Mouse (Mus musculus) neural tube, embryonic 11.5 days (tissue): Measurements from ENCODE around the gene Calr3. TPM values are rescaled to one million over a fixed set of nuclear protein-coding genes. Genes with fewer than 3 reads are reported as not detected.

Experiments
- ATAC-seq: fragments of 200-750 bp; cut with Nextera tagmentation; 2 replicates; pipeline ENCODE4 v1.8.0; 2017; ENCODE audit warnings: moderate number of reproducible peaks, mild to moderate bottlenecking, moderate TSS enrichment, moderate library complexity; ENCODE audit not compliant: insufficient read depth, low FRiP score, low TSS enrichment
- DNase-seq: peaks from one replicate; pipeline ENCODE4 v3.0.0-alpha.2; 2015; ENCODE audit warnings: low spot score
- H3K27ac ChIP-seq: fragments of 300-500 bp; sonication (generic); 2 replicates; pipeline ENCODE4 v1.5.1; 2014; ENCODE audit warnings: low read depth, mild to moderate bottlenecking, low read length
- H3K27me3 ChIP-seq: fragments of 300-500 bp; sonication (generic); 2 replicates; pipeline ENCODE4 v1.6.1; 2014; ENCODE audit warnings: mild to moderate bottlenecking, low read length, mixed read lengths; ENCODE audit not compliant: control insufficient read depth, insufficient read depth
- H3K36me3 ChIP-seq: fragments of 300-500 bp; sonication (generic); 2 replicates; pipeline ENCODE4 v1.6.1; 2014; ENCODE audit warnings: mild to moderate bottlenecking, low read length, moderate library complexity, mixed read lengths; ENCODE audit not compliant: control insufficient read depth, insufficient read depth
- H3K4me1 ChIP-seq: fragments of 300-500 bp; sonication (generic); 2 replicates; pipeline ENCODE4 v1.6.1; 2014; ENCODE audit warnings: low read length, mixed read lengths; ENCODE audit not compliant: control insufficient read depth, insufficient read depth
- H3K4me2 ChIP-seq: fragments of 300-500 bp; sonication (generic); 2 replicates; pipeline ENCODE4 v1.6.1; 2014; ENCODE audit warnings: low read depth, mild to moderate bottlenecking, moderate library complexity
- H3K4me3 ChIP-seq: fragments of 300-500 bp; sonication (generic); 2 replicates; pipeline ENCODE4 v1.5.1; 2014; ENCODE audit warnings: low read depth, low read length
- H3K9ac ChIP-seq: fragments of 300-500 bp; sonication (generic); 2 replicates; pipeline ENCODE4 v1.6.1; 2014; ENCODE audit warnings: mild to moderate bottlenecking, low read length
- H3K9me3 ChIP-seq: fragments of 300-500 bp; sonication (generic); 2 replicates; pipeline ENCODE4 v1.6.1; 2016; ENCODE audit warnings: low read length; ENCODE audit not compliant: control insufficient read depth
- WGBS: fragments of 180-500 bp; shearing (Covaris S2); extraction: QIAGEN DNeasy Blood & Tissue Kit; methylation state at CpG from one replicate; pipeline ENCODE4 v1.1.7; 2014; 5-methylcytosine and 5-hydroxymethylcytosine counted together
- polyA plus RNA-seq: library from polyadenylated mRNA; unstranded; fragments of >200 nt; fragmentation: Nextera tagmentation; extraction: Ambion mirVana; gene quantifications from 2 replicates; pipeline ENCODE4 v1.2.1, GENCODE M21; 2014

Gene Calr3
- polyA plus RNA-seq, 1 experiment from 2014 or later: 1.2 TPM

DNA sequence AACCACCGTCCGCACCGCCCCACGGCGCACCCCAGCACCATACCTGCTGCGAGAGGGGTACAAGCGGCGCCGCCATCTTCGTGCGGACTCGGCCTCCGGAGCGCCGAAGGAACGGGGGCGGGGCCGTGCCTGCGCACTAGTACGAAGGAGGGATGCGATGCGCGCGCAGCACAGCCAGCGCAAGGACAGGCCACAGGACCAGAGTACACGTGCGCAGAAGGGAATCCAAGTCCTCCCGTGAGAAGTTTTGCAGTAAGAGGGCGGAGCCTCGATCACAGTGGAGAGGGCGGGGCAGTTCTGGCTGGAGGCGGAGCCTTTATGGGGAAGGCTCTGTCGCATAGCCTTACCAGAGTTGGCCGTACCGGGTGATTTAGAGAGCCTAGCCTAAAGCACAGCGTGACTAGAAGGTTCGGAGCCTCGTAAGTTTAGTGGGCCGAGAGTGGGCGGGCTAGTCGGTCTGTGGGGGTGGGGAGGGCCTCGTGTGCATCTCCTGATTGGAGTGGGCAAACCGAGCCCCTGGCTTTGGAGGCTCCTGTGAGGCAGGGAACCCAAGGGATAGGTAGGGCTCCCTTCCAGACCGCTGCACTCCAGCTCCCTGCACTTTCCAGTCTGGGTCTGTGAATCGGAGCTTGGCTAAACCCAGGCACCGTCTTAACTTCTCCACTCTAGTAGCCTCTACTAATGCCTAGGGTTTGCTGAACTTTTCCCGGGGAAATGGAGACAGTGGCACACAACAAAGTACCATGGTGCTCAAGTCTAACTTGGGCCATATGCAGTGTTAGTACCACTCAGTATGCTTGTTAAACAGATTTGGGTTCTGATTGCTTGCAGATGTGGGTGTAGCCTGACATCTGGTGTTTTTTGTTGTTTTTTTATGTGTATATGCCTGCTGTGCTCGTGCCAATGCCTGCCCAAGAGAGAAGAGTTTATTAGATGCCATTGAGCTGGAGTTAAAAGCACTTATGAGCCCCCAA, 22.0 kb downstream of the Calr3 start, which contains the start of gene Eps15l1:
TSS of gene Eps15l1 (minus strand) at position 99 of the 974 bp plus-strand sequence.
- Histone ChIP-seq H3K9me3 (no peaks in the 10 kb centered on the region), H3K9ac (peak within 1 kb of the TSS; percentile 83), H3K4me1 (peaks cover 11% of the 10 kb centered on the region), H3K27ac (peak within 1 kb of the TSS; percentile 2), H3K4me3 (peak within 1 kb of the TSS; percentile 47), H3K36me3 (no peaks in the 10 kb centered on the region), H3K27me3 (no peaks in the 10 kb centered on the region), H3K4me2 (peak within 1 kb of the TSS; percentile 66)
- ATAC-seq: peak; percentile 97
- DNase-seq: peak; percentile 99
- under 1% methylated on average over 47 of the region's 48 CpGs for WGBS

DNA sequence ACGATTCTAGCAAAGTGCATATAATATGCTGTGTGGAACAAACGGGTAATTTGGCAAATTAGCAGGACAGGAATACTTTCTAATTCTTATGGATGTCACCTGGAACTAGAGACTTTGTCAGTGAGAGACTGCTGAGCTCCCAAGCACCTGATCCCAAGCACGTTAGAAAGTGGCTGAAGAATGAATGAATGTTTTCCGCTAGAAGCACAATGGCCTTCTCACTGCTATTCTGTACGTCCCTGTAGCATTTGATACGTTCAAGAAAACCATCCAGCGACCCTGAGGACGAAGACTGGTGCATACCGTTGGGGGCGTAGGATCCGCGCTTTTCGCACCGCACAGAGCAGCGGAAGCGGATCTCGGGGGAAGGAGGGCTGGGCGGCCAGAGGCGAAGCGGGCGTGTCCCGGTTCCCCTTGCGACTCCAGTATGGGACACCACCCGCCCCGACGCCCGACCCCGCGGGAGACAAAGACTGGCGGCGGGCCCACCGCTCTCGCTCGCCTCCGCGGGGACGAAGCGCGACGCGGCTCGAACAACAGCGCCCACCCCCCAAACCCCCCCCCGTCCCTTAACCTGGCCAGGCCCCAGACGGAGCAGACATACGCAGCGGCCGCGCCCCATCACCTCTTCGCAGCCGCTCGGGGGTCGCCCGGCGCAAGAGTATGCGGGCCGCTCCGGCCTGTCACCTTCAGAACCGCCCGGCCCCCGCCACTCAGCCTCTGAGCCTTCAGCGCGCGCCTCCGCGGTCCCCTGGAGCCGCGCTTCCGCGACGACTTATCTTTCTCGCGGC, 22.9 kb downstream of the Calr3 start:
- H3K4me3 ChIP-seq: peak overlapping the region; percentile 47
- no peaks in the 10 kb centered on the region for H3K27me3 ChIP-seq
- WGBS: 1% methylated on average over 52 of the region's 73 CpGs
- H3K9ac ChIP-seq: peak overlapping the region; percentile 83
- H3K36me3 ChIP-seq: no peaks in the 10 kb centered on the region
- H3K4me1 ChIP-seq: peaks cover 11% of the 10 kb centered on the region
- peak overlapping the region; percentile 2 for H3K27ac ChIP-seq
- ATAC-seq (peak; percentile 76), DNase-seq (peak; percentile 57)
- no peaks in the 10 kb centered on the region for H3K9me3 ChIP-seq
- peak overlapping the region; percentile 66 for H3K4me2 ChIP-seq

DNA sequence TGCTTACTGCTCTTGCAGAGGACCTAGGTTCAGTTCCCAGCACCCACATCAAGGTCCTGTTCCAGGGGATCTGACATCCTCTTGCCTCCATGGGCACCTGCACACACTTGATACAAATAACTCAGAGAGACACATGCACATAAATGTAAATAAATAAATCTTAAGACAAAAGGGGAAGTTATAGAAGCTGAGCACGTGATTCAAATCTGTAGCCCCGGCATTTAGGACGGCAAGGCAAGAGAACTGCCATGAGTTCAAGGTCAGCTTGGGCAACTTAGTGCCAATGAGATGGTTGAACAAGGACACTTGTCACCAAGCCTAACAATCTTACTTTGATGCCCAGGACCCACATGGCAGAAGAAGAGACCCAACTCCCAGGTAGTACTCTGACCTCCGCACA, 25.6 kb downstream of the Calr3 start:
- H3K27me3 ChIP-seq: no peaks in the 10 kb centered on the region

DNA sequence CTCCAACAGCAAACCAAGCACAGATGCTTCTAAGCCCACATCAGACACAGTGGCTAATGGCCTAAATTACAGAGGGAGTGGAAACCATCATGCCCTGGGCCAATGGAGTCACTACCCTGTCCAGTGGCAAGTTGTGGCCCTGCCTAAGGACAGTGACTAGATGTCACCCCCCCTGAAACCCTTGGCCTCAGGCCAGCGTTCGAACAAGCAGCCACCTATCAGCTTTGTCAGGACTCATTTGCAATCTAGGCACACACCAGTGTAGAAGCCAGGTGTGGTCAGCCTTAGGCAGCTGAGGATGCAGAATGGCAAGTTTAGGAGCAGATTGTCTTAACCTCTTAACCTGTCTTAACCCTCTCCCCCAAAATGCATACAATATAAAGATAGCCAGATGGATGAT, 28.4 kb downstream of the Calr3 start:
- H3K27me3 ChIP-seq: no peaks in the 10 kb centered on the region
- H3K9ac ChIP-seq: no peak overlapping the region
- no peak overlapping the region for H3K4me3 ChIP-seq
- H3K27ac ChIP-seq: no peak overlapping the region
- H3K36me3 ChIP-seq: peaks cover 3% of the 10 kb centered on the region; the same call in 1 of the 2 replicates
- WGBS: 86% methylated on average over 2 of the region's 2 CpGs
- H3K4me2 ChIP-seq: no peak overlapping the region
- peaks cover 11% of the 10 kb centered on the region for H3K4me1 ChIP-seq
- ATAC-seq: no peak
- DNase-seq: no peak
- H3K9me3 ChIP-seq: no peaks in the 10 kb centered on the region

More for the DNA sequence above, 25.6 kb downstream of the Calr3 start:
- peaks cover 11% of the 10 kb centered on the region for H3K4me1 ChIP-seq
- no peak overlapping the region for H3K4me3 ChIP-seq
- H3K4me2 ChIP-seq: no peak overlapping the region
- H3K9me3 ChIP-seq: no peaks in the 10 kb centered on the region
- WGBS: over 99% methylated on average over 4 of the region's 4 CpGs
- ATAC-seq (no peak), DNase-seq (no peak)
- no peak overlapping the region for H3K9ac ChIP-seq
- H3K36me3 ChIP-seq: no peaks in the 10 kb centered on the region
- H3K27ac ChIP-seq: no peak overlapping the region

DNA sequence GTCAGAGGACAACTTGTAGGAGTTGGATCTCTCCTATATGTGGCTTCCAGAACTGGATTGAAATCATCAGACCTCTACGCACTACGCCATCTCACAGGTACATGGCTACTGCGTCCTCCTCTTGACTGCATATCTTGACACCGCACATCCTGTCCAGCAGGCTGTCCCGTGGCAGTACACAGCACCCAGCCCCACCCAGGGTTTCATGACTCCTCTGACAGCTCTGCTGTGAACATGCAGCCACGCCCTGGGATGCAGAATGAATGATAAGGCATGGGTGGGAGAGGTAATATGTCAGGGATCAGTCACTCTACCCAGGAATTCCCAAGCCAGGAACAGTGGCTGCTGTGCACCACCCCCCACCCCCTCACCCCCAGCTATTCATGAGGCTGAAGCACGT, 29.8 kb downstream of the Calr3 start:
- peaks cover 3% of the 10 kb centered on the region; the same call in 1 of the 2 replicates for H3K36me3 ChIP-seq
- H3K9ac ChIP-seq: no peak overlapping the region
- 0 out of 2 replicates have a peak, but pooled peaks have one; percentile 21 for ATAC-seq
- H3K27ac ChIP-seq: no peak overlapping the region
- H3K4me1 ChIP-seq: 0 out of 2 replicates have a peak, but pooled peaks cover under 1% of the 10 kb centered on the region
- DNase-seq: no peak
- H3K9me3 ChIP-seq: no peaks in the 10 kb centered on the region
- WGBS: 93% methylated on average over 7 of the region's 7 CpGs
- H3K4me3 ChIP-seq: no peak overlapping the region
- no peaks in the 10 kb centered on the region for H3K27me3 ChIP-seq
- H3K4me2 ChIP-seq: no peak overlapping the region

DNA sequence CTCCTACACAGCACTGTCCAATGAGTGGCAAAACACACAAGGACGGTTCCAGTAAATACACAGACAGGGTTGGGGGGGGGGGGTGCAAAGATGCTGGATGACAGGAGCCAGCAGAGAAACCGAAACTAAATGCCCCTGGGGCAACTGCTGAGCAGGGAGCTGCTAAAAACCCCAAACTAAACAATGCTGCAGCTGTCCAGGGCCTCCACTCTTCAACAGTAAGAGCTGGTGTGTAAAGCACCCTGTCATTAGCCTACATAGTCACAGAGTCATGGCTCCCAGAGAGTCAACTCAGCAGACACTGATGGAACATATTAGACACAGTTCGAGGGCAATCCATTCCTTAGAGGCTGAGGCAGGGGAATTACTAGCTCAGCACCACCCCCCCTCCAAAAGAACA, 34.2 kb downstream of the Calr3 start:
- 66% methylated on average over 3 of the region's 3 CpGs for WGBS

DNA sequence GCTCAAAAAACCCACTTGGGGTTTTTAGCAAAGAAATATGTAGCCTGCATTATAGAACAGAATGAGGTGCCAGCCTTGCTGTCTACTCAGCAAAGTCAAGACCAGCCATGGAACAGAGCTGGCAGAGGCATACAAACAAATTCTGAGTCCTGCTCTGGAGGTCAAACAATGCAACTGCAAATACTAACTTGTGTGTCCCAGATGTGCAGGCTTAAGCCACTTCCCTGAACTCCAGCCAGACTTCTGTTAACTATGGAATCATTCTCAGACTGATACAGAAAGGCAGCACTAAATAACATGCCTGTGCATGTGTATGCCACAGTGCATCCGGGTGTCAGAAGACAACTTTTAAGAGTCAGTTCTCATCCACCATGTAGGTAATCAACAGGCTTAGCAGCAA, 35.8 kb downstream of the Calr3 start:
- DNase-seq: no peak
- no peaks in the 10 kb centered on the region for H3K4me1 ChIP-seq
- H3K4me3 ChIP-seq: no peak overlapping the region
- H3K27me3 ChIP-seq: no peaks in the 10 kb centered on the region
- H3K36me3 ChIP-seq: peaks cover 3% of the 10 kb centered on the region; the same call in 1 of the 2 replicates
- H3K4me2 ChIP-seq: no peak overlapping the region
- 90% methylated on average over 1 of the region's 1 CpGs for WGBS
- H3K27ac ChIP-seq: no peak overlapping the region
- no peak overlapping the region for H3K9ac ChIP-seq
- no peak for ATAC-seq
- H3K9me3 ChIP-seq: no peaks in the 10 kb centered on the region

More for the DNA sequence above, 34.2 kb downstream of the Calr3 start:
- Histone ChIP-seq H3K4me2 (no peak overlapping the region), H3K9ac (no peak overlapping the region), H3K36me3 (peaks cover 3% of the 10 kb centered on the region; the same call in 1 of the 2 replicates), H3K4me1 (no peaks in the 10 kb centered on the region), H3K4me3 (no peak overlapping the region), H3K9me3 (no peaks in the 10 kb centered on the region), H3K27me3 (no peaks in the 10 kb centered on the region), H3K27ac (no peak overlapping the region)
- no peak for DNase-seq
- ATAC-seq: no peak

DNA sequence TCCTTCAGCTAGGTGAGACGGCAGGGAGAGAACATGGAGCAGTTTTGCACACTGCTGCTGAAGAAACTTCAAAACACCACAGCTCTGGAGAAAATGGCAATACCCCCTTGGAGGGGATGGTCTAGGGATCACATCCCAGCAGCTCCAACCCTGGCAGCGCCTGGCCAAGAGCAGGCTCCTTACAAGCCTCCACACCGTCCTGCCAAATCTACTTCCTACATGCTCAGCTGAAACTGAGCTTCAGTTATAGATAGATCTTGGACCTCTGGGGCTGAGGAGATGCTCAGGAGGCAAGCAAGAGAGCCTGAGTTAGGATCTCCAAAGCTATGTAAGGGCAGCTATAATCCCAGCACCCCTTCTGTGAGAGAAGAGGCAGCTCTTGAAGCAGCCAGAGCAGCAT, 40.7 kb downstream of the Calr3 start:
- no peak overlapping the region for H3K27ac ChIP-seq
- no peaks in the 10 kb centered on the region for H3K27me3 ChIP-seq
- no peak overlapping the region for H3K4me2 ChIP-seq
- no peaks in the 10 kb centered on the region for H3K9me3 ChIP-seq
- 0 out of 2 replicates have a peak, but pooled peaks cover 5% of the 10 kb centered on the region for H3K4me1 ChIP-seq
- H3K9ac ChIP-seq: no peak overlapping the region
- H3K36me3 ChIP-seq: peaks cover 4% of the 10 kb centered on the region
- H3K4me3 ChIP-seq: no peak overlapping the region
- ATAC-seq (no peak), DNase-seq (no peak)
- 95% methylated on average over 3 of the region's 3 CpGs for WGBS
